Mouse (Mus musculus): ENCODE data around the gene Mms22l.

GRCm38 (mm10) chr4:24583997-24584396 lies 87.7 kb downstream of the Mms22l start:
- no peak for TF ChIP-seq CTCF (IDR thresholded peaks at IDR 0.05; ENCODE audit: borderline replicate concordance, insufficient read depth, low read depth, low read length)
- no peak for TF ChIP-seq POLR2A (IDR thresholded peaks at IDR 0.05; ENCODE audit: borderline replicate concordance, insufficient read depth, low read length)
